Mouse (Mus musculus) CH12.LX (cell line): ENCODE results near the gene Taar8a. TPM values are rescaled to one million over a fixed set of nuclear protein-coding genes. Genes with fewer than 3 reads are reported as not detected.

Experiments
- DNase-seq: peaks from one replicate; pipeline ENCODE4 v3.0.0-alpha.2; 2013; ENCODE audit errors: extremely low read depth
- H3K27ac ChIP-seq: 2 replicates; pipeline ENCODE4 v1.5.1; 2012; ENCODE audit warnings: low read depth, mild to moderate bottlenecking, control low read depth, moderate library complexity; ENCODE audit not compliant: insufficient read depth
- H3K27me3 ChIP-seq: replicated peaks from 2 replicates; pipeline ENCODE3; 2012; ENCODE audit warnings: inconsistent platforms
- H3K36me3 ChIP-seq, 2 experiments: replicated peaks in 1 of 2; 2 replicates each; pipeline versions ENCODE3 to v1.6.1; 2012; ENCODE audit warnings: inconsistent platforms in 1 of 2, low read length in 1 of 2, mild to moderate bottlenecking in 1 of 2, mixed read lengths in 1 of 2, moderate library complexity in 1 of 2; ENCODE audit not compliant: control insufficient read depth in 1 of 2, insufficient read depth in 1 of 2
- H3K4me1 ChIP-seq, 2 experiments: 2 replicates each; pipeline ENCODE4 v1.6.1; 2012; ENCODE audit warnings: inconsistent platforms in 1 of 2, moderate library complexity in 1 of 2; ENCODE audit not compliant: insufficient read depth in 2 of 2, control insufficient read depth in 1 of 2
- H3K4me2 ChIP-seq: 2 replicates; pipeline ENCODE4 v1.6.1; 2012; ENCODE audit warnings: low read depth, mild to moderate bottlenecking, control low read depth; ENCODE audit not compliant: poor library complexity, insufficient read depth, severe bottlenecking
- H3K4me3 ChIP-seq, 3 experiments: fragments of 150-350 bp in 1 of 3; sonication (generic) in 1 of 3; replicated peaks in 1 of 3; 2 replicates each; pipeline versions ENCODE3 to v1.5.1; 2011 to 2012; ENCODE audit warnings: low read depth in 2 of 3, low read length in 2 of 3, mild to moderate bottlenecking in 2 of 3, moderate library complexity in 2 of 3, control low read depth in 1 of 3, improper control_type of control experiment in 1 of 3, inconsistent platforms in 1 of 3, mixed read lengths in 1 of 3; ENCODE audit not compliant: poor library complexity in 1 of 3
- H3K79me2 ChIP-seq: replicated peaks from 2 replicates; pipeline ENCODE4 v1.6.1; 2012; ENCODE audit warnings: mild to moderate bottlenecking, moderate library complexity; ENCODE audit not compliant: control insufficient read depth, poor library complexity, insufficient read depth, severe bottlenecking; ENCODE audit errors: extremely low read depth
- H3K9ac ChIP-seq: 2 replicates; pipeline ENCODE4 v1.6.1; 2012; ENCODE audit warnings: low read depth, mild to moderate bottlenecking, control low read depth, moderate library complexity; ENCODE audit not compliant: insufficient read depth
- H3K9me3 ChIP-seq: replicated peaks from 2 replicates; pipeline ENCODE3; 2012; ENCODE audit warnings: low read length, inconsistent platforms, mixed read lengths
- BHLHE40 ChIP-seq: IDR thresholded peaks from 2 replicates; pipeline ENCODE4 v1.6.1; 2011; ENCODE audit warnings: mild to moderate bottlenecking, low read depth, low read length, improper control_type of control experiment
- CHD1 ChIP-seq: IDR thresholded peaks from 2 replicates; pipeline ENCODE4 v1.6.1; 2012; ENCODE audit warnings: low read depth, low read length, improper control_type of control experiment, inconsistent platforms
- CHD2 ChIP-seq: IDR thresholded peaks from 2 replicates; pipeline ENCODE4 v1.6.1; 2011; ENCODE audit warnings: low read length, improper control_type of control experiment
- CTCF ChIP-seq, 2 experiments: IDR thresholded peaks in 1 of 2; conservative IDR thresholded peaks in 1 of 2; 2 replicates each; pipeline ENCODE4 v1.5.1; 2011 to 2012; ENCODE audit warnings: low read depth in 2 of 2, low read length in 2 of 2, improper control_type of control experiment in 1 of 2, inconsistent platforms in 1 of 2, mild to moderate bottlenecking in 1 of 2, moderate library complexity in 1 of 2
- E2F4 ChIP-seq: IDR thresholded peaks from 2 replicates; pipeline ENCODE4 v1.6.1; 2011; ENCODE audit warnings: low read depth, low read length, improper control_type of control experiment; ENCODE audit not compliant: insufficient replicate concordance
- ELF1 ChIP-seq: IDR thresholded peaks from 2 replicates; pipeline ENCODE4 v1.6.1; 2014; ENCODE audit warnings: low read depth, mild to moderate bottlenecking, inconsistent platforms, low read length, improper control_type of control experiment
- ETS1 ChIP-seq: conservative IDR thresholded peaks from 2 replicates; pipeline ENCODE4 v1.6.1; 2012; ENCODE audit warnings: low read depth, mild to moderate bottlenecking, inconsistent platforms, low read length, improper control_type of control experiment, moderate library complexity
- GABPA ChIP-seq: IDR thresholded peaks from 2 replicates; pipeline ENCODE4 v1.6.1; 2012; ENCODE audit warnings: low read depth, low read length, improper control_type of control experiment, inconsistent platforms; ENCODE audit not compliant: insufficient replicate concordance
- HCFC1 ChIP-seq: IDR thresholded peaks from 2 replicates; pipeline ENCODE4 v1.6.1; 2012; ENCODE audit warnings: low read depth, mild to moderate bottlenecking, inconsistent platforms, low read length, improper control_type of control experiment
- KAT2A ChIP-seq: IDR thresholded peaks from 2 replicates; pipeline ENCODE4 v1.6.1; 2012; ENCODE audit warnings: low read length, improper control_type of control experiment, inconsistent platforms; ENCODE audit not compliant: insufficient replicate concordance
- MAFK ChIP-seq: IDR thresholded peaks from 2 replicates; pipeline ENCODE4 v1.6.1; 2011; ENCODE audit warnings: low read length, improper control_type of control experiment; ENCODE audit not compliant: insufficient replicate concordance
- MAZ ChIP-seq: IDR thresholded peaks from 2 replicates; pipeline ENCODE4 v1.6.1; 2012; ENCODE audit warnings: low read depth, mild to moderate bottlenecking, inconsistent platforms, low read length, improper control_type of control experiment, moderate library complexity
- MEF2A ChIP-seq: IDR thresholded peaks from 2 replicates; pipeline ENCODE4 v1.6.1; 2014; ENCODE audit warnings: low read depth, mild to moderate bottlenecking, inconsistent platforms, low read length, improper control_type of control experiment, borderline replicate concordance
- NELFE ChIP-seq: IDR thresholded peaks from 2 replicates; pipeline ENCODE4 v1.6.1; 2011; ENCODE audit warnings: low read depth, low read length, improper control_type of control experiment
- POLR2AphosphoS2 ChIP-seq: IDR thresholded peaks from 2 replicates; pipeline ENCODE4 v1.6.1; 2011; ENCODE audit warnings: low read depth, low read length, improper control_type of control experiment
- RAD21 ChIP-seq: IDR thresholded peaks from 2 replicates; pipeline ENCODE4 v1.6.1; 2011; ENCODE audit warnings: low read depth, mild to moderate bottlenecking, low read length, improper control_type of control experiment, moderate library complexity
- RCOR1 ChIP-seq: conservative IDR thresholded peaks from 2 replicates; pipeline ENCODE4 v1.6.1; 2012; ENCODE audit warnings: low read depth, mild to moderate bottlenecking, inconsistent platforms, low read length, improper control_type of control experiment
- SMC3 ChIP-seq: IDR thresholded peaks from 2 replicates; pipeline ENCODE4 v1.6.1; 2011; ENCODE audit warnings: low read depth, low read length, improper control_type of control experiment
- TBP ChIP-seq: conservative IDR thresholded peaks from 2 replicates; pipeline ENCODE4 v1.6.1; 2011; ENCODE audit warnings: low read depth, low read length, improper control_type of control experiment
- UBTF ChIP-seq: IDR thresholded peaks from 2 replicates; pipeline ENCODE4 v1.6.1; 2012; ENCODE audit warnings: low read depth, mild to moderate bottlenecking, inconsistent platforms, low read length, improper control_type of control experiment, moderate library complexity
- USF1 ChIP-seq: IDR thresholded peaks from 2 replicates; pipeline ENCODE4 v1.6.1; 2014; ENCODE audit warnings: low read depth, mild to moderate bottlenecking, inconsistent platforms, low read length, improper control_type of control experiment
- USF2 ChIP-seq: conservative IDR thresholded peaks from 2 replicates; pipeline ENCODE4 v1.6.1; 2011; ENCODE audit warnings: low read depth, low read length, improper control_type of control experiment
- ZMIZ1 ChIP-seq: IDR thresholded peaks from 2 replicates; pipeline ENCODE4 v1.6.1; 2012; ENCODE audit warnings: low read depth, mild to moderate bottlenecking, inconsistent platforms, low read length, improper control_type of control experiment
- dilution Hi-C: fragments of 300-500 bp; cut with MboI; formaldehyde crosslinking; loops from 2 replicates; pipeline ENCODE4 v1.14.3; 2020; ENCODE audit warnings: low sequenced_read_pairs; ENCODE audit not compliant: extremely low pct_unique_long_range_greater_than_20kb, extremely low pct_ligation_motif_present
- in situ Hi-C: fragments of 300-500 bp; cut with MboI; formaldehyde crosslinking; loops from 3 replicates; pipeline ENCODE4 v1.14.3; 2019; ENCODE audit warnings: low sequenced_read_pairs, low pct_ligation_motif_present, low pct_unique_long_range_greater_than_20kb, mixed read lengths
- polyA plus RNA-seq: library from polyadenylated mRNA; unstranded; fragments of >175 nt; gene quantifications from 2 replicates; pipeline ENCODE4 v1.2.1, GENCODE M21; 2012; ENCODE audit warnings: low read depth; ENCODE audit not compliant: insufficient read length
- total RNA-seq, 2 experiments: library from RNA; depleted of rRNA; stranded (reverse); fragments of 300-350 nt in 1 of 2; fragments of >200 nt in 1 of 2; gene quantifications; 2 replicates each; pipeline ENCODE4 v1.2.3; 2012 to 2014

The Taar8a gene
- total and polyA plus RNA-seq, 3 experiments, result not detected

DNA sequence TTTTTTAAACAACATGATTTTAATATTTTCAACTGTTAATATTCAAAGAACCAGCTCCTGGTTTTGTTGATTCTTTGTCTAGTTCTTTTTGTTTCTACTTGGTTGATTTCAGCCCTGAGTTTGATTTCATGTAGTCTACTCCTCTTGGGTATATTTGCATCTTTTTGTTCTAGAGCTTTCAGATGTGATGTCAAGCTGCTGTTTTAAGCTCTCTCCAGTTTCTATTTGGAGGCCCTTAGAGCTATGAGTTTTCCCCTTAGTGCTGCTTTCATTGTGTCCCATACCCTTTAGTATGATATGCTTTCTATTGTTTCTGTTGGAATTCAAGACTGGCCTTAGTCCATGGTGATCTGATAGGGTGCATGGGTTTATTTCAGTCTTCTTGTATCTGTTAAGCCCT is 45.0 kb upstream of the Taar8a start (continued):
- TF ChIP-seq MAZ, result no peak
- no peak for TF ChIP-seq SMC3
- TF ChIP-seq USF1, result no peak
- no peak for TF ChIP-seq UBTF
- TF ChIP-seq TBP, result no peak
- no peak for TF ChIP-seq ELF1
- TF ChIP-seq RAD21, result no peak
- no peak for TF ChIP-seq KAT2A
- TF ChIP-seq MEF2A, result peak; percentile 95
- TF ChIP-seq POLR2AphosphoS2, result no peak
- no peak for TF ChIP-seq USF2
- TF ChIP-seq NELFE, result no peak
- TF ChIP-seq GABPA, result no peak
- TF ChIP-seq CTCF (conservative IDR thresholded peaks at IDR 0.05 in 1 of 2, IDR thresholded peaks at IDR 0.05 in 1 of 2; ENCODE audit: low read depth in 2 of 2, low read length in 2 of 2), result no peak
- TF ChIP-seq ETS1, result 0 out of 2 replicates have a peak, but pooled peaks have one; percentile 37
- TF ChIP-seq BHLHE40, result no peak
- TF ChIP-seq HCFC1, result no peak
- TF ChIP-seq E2F4, result no peak

DNA sequence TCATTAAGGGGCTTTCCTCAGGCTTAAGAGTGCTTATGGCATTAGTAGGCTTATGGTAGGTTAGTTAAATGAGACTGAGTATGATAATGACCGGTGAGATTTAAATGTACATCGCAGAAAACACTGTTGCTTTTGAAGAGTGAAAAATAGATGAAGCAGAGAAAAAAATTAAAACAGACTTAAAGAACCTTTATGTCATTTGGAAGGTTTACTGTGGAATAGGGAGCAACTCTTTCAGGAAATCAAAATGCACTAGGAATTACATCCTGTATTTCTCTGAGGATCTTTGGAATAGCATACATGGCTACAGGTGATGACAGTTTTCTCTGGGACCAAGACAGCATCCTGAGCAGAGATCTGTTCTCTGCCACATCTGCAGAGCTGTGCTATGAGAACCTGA is 39.0 kb upstream of the Taar8a start, which contains the start of gene Taar7e:
Taar7e (plus strand) TSS at position 301 of the 400 bp plus-strand sequence.
- TF ChIP-seq GABPA, result no peak
- TF ChIP-seq ZMIZ1, result no peak
- TF ChIP-seq BHLHE40, result no peak
- no peak for TF ChIP-seq USF1
- no peak for TF ChIP-seq CHD1
- no peak for TF ChIP-seq RCOR1
- TF ChIP-seq HCFC1, result no peak
- TF ChIP-seq CHD2, result no peak
- TF ChIP-seq CTCF (conservative IDR thresholded peaks at IDR 0.05 in 1 of 2, IDR thresholded peaks at IDR 0.05 in 1 of 2; ENCODE audit: low read depth in 2 of 2, low read length in 2 of 2), result no peak
- TF ChIP-seq SMC3, result no peak
- TF ChIP-seq MAFK, result no peak
- H3K36me3 ChIP-seq, result no peaks in the 10 kb centered on the region
- H3K9me3 ChIP-seq, result no peaks in the 10 kb centered on the region
- H3K27me3 ChIP-seq, result no peaks in the 10 kb centered on the region
- dilution Hi-C loops (no loop called here), in situ Hi-C loops (no loop called here)
- no peak for DNase-seq
- H3K27ac ChIP-seq, result no peak within 1 kb of the TSS
- H3K9ac ChIP-seq, result no peak within 1 kb of the TSS
- no peak within 1 kb of the TSS for H3K4me2 ChIP-seq
- H3K79me2 ChIP-seq, result no peaks in the 10 kb centered on the region
- H3K4me1 ChIP-seq, result no peaks in the 10 kb centered on the region
- no peak within 1 kb of the TSS for H3K4me3 ChIP-seq
